Mouse (Mus musculus) left cerebral cortex, postnatal 25 days (tissue): ENCODE measurements around the gene Med27. TPM values are rescaled to one million over a fixed set of nuclear protein-coding genes. Genes with fewer than 3 reads are reported as not detected.
"Not testable (repeated sequence)": the region's sequence is repeated elsewhere in the genome, so short reads cannot be mapped to it uniquely, and the experiment has no call there.

Source experiments
- DNase-seq, 2 experiments: peaks; one replicate each; pipeline ENCODE4 v3.0.0; 2022; ENCODE audit warnings: low spot score in 2 of 2, mixed read lengths in 1 of 2
- intact Hi-C: fragments of 180-260 bp; cut with DNase I; formaldehyde crosslinking; loops from one replicate; pipeline ENCODE4 v1.15.1; 2025
- total RNA-seq, 2 experiments: library from RNA; stranded (reverse); gene quantifications; 2 replicates each; pipeline ENCODE4 v1.2.3; 2021

The Med27 gene
- total RNA-seq, 2 experiments from 2014 or later = 38.0 to 38.2 TPM

DNA sequence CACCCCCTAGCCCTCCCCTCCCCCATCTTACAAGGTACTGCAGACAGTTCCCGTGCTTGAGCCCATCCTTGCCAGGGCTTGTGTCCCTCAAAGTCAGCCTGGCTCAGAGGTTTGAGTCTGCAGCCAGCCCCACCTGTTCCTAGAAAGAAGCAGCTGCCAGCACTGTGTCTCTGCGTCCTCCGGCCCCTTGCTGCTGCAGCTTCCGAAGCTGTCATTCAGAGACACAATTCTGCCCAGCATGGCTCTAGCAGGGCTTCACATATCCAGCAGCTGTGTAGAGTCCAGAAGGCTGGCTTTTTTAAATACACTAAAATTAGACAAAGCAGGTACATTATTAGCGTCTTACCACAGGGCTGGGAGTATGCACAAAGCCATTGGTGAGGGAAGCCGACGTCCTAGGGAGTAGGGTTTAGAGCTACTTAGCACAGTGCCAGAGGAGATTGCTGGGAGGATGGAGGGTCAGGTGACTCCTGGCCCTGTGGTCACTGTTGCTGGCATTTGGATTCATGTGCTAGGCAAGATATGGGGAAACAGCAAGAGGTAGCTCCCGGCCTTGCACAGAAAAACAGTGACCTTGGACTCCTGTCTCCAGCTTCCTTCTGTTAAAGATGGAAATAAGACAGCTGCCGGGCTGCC is 146.9 kb downstream of the Med27 start:
- DNase-seq = no peak
- intact Hi-C loops = no loop called here

DNA sequence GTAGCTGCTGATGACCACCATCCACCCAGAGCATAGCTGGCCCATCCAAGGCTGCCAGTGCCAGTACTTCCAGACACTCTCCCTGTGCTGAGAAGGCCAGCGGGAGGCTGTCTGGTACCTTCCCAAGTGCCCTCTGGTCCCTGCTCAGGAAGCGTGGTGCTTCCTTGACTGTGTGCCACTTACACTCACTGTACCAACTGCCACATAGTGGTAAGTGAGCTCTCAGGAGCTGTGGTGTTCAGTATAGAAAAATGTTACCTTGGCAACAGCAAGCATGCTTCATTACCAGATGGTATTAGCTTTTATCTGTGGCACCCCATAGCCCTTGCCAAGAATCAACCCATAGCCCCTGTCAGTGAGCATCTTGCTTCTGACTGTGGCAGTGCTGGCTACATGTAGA is 148.7 kb downstream of the Med27 start:
- DNase-seq = no peak
- intact Hi-C loops = no loop called here

DNA sequence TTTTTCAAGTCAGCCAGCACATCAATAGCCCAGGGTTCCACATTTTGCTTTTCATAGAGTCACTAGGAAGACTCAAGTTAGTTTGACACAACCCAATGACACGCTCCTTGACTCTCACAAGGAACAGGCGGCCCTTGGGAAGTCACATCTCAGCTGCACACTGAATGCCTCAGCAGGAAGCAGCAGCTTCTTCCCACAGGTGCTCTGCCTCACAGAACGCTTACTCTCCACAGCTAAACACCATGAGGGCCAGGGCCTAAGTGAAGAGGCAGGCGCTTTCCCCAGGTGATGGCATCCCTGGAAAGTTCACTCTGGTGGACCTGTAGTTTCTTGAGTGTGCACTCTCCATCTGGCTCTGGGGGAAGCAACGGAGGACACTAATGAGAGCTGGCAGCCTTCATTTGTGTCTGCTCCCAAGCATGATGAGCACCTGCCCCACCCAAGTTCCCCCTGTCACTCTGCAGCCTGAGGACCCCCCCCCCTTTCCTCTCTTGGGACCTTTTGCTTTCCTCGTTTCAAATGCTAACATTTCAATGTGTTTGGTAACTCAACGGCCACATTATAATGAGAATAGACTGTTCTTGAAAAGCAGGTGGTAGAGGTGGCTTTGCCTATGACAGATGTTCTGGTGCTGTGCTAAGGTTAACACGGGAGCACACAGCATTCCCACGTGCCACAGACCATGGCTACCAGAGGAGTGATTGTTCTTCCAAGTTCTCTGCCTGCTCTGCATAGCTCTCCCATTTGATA is 154.2 kb downstream of the Med27 start:
- intact Hi-C loops = no loop called here
- no peak for DNase-seq

DNA sequence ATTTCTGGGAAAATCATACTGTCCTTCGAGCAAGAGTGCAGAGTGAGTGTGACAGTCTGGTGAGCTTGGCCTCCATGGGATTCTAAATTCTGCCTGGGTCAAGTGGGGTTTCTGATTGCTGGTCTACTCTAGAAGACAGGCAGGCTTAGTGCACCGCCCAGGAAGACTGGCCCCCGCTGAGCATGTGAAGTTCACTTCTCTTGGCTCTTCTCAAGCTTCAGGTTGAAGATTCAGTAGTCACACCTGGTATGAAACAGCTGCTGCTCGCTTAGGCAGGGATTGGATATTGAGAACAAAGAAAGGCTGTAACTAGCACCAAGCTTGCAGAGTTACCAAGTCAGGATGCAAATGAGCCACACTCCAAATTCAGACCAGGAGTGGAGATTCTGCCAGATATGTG is 154.8 kb downstream of the Med27 start:
- no peak for DNase-seq
- intact Hi-C loops = no loop called here

DNA sequence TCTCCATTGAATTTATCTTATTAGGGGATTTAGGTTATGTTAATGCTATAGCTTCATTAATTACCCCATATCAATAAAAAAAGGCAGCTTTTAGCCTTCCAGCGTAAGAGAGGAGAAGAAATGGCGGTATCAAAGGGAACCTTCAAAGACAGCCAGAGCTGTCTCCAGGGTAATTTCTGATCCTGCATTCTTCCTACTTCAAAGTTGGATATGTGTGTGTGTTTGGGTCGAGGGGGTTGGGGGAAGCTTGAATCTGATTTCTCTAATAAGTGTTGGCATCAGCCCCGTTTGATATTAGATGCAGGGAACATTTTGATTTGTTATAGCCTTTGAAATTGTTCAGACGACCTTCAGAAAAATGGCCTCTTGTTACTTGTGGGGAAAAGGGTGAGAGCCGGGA is 158.2 kb downstream of the Med27 start:
- DNase-seq = no peak
- intact Hi-C loops = no loop called here

DNA sequence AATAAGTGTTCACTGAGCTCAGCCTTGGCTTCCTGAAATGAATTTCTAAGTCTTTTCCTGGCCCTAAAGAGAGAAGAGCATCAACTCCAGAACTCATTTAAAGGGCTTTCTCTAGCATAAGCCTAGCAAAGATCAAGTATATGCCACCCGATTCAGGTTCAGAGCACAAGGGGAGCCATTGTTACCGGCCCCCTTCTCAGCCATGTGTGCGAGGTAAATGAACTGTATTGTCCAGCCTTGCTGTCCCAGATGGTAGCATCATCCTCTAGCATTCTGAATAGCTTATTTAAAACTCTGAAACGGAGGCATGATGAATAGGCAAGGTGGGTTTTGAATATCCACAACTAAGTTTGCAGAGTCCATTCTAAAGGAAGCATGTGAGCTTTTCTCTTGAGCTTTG is 159.8 kb downstream of the Med27 start:
- DNase-seq = no peak
- intact Hi-C loops = no loop called here

DNA sequence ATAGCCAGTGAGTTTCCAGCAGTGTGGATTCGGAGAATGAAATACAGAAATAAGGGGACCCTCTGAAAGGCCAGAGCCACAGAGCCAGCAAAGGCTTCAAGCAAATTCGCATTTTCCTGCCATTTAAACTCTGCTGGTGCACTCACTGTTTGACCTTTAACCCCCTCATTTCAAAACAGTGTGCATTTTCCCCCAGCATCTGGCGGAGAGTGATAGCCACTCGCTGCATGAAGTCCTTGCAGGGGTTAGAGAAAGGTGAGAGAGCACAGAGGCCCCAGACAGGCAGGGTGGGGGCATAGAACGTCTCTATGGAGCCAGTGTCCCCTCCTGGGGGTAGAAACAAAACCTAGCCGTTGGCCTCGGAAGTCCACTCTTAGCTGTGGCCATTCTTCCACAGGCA is 166.5 kb downstream of the Med27 start:
- intact Hi-C loops = no loop called here

DNA sequence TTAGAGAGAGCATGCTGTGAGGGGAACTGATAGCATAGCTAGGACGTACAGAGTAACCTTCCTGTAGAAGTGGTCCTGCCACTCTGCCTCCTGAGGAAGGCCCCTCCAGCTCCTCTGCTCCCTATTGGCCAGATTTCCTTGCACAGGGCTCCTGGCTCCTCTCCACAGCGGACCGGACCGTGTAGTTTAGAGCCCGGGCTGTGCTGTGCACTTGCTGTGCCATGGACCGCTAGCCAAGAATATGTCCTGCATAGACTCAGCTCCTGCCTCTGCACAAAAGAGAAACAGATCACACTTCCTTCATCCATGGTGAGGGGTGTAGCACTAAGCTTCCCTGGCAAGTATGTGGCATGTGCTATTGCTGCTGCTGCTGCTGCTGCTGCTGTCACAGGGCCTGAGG is 168.2 kb downstream of the Med27 start:
- DNase-seq = no peak
- intact Hi-C loops = no loop called here

More for the DNA sequence above, 166.5 kb downstream of the Med27 start:
- DNase-seq = no peak

DNA sequence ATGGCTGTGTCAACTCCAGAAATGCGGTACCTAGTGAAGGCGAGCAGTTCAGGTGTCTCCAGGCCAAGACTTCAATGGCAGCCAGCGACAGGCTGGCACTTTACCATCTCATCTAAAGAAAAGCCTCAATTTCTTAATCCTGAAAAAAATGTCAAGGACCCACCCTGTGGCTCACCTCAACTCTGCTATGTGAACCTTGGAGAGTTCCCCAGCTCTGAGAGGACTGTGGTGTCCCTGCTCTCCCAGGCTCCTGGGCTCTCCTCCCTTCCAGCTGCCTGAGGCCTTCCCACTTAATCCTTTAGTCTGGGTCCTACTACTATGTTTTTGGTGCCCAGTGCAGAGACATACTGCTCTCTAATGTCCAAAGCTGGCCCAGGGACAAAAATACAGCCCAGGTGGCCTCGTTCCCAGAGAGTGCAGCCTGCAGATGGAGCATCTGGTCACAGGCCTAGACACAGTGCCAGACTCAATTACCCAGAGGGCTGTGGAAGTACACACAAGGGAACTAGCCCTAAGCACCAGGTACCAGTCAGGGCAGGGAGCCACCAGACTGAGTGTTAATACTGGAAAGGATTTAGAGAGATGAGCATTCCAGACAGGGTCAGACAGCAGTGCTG is 169.3 kb downstream of the Med27 start:
- intact Hi-C loops = no loop called here
- no peak for DNase-seq

DNA sequence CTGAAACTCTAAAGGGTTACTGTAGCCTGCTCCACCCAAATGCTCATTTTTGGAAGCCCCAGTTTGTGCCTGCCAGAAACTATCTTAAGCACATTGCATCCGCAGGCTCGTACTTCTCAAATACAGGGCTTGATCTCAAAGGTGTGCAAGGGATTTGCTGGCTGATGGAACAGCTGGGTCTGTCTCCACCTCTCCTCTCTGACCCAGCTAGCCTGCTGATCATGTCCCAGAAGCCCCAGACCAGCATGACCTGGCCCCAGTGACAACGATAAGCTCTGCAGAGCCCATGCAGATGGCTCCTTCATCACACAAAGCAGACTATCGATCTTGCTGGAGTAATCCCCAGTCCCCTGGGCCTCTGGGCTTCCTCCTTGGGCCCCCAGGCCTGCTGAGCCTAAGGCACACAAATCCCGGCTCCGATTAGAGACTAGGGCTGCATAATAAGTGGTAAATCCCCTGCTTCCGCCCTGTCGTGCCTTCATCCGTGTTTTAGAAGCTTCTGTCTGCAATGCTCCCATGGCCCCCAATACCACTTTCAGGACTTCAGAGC is 170.1 kb downstream of the Med27 start:
- intact Hi-C loops = no loop called here
- DNase-seq = no peak

DNA sequence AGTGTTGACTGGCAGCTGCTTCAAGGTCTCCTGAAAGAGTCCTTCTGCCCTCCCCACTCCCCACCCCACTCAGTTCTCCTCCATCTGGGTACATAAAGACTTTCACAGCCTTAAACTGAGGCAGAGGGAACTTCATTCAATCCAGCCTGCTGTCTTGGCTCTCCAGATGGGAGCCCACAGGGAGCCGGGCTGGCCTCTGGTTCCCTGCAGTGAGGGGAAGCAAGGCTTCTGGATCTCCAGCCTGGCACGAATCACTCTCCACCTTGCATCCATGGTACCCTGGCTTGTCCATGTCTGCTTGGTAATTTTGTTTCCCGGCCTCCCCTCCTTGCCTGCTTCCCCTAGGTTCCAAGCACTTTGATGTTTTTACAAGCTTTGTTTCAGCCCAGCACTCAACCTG is 172.8 kb downstream of the Med27 start:
- no peak for DNase-seq
- intact Hi-C loops = no loop called here

DNA sequence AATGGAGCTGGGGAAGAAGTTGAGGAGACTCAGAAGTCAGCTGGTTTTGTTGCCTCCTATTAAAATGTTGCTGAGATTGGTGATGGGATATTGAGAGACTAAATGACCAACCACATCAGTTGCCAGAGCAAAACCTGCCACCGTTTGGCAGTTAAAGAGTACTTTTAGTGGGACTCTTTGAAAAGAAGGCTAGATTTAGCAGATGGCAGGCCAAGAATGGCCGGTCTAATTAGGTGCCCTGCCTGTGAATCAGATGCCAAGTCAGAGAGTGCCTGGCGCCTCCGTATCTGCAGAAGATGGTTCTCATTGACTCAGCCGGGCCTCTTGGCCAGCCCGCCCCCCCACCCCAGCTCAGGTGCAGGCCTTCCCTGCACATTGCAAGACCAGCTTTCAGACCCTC is 173.6 kb downstream of the Med27 start:
- intact Hi-C loops = no loop called here
- DNase-seq = peak in 1 of 2 experiments; percentile 45

DNA sequence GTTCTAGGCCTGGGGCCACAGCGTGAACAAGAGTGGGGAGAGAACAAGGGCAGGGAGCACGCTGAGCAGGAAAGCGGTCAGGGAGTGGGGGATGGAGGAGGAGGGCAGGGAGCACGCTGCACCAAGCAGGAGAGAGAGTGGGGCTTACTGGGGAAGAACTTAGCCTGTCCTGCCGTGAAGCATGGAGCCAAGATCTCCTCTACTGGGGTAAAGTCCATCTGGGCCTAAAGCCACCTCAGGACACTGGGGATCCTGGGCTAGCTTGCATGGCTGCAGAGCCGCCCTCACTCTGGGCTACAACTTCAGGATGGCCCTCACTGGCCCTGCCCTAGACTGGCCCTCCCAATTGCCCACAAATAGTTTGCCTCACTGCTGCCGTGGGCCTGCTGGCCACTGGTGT is 174.9 kb downstream of the Med27 start:
- intact Hi-C loops = no loop called here
- no peak for DNase-seq

DNA sequence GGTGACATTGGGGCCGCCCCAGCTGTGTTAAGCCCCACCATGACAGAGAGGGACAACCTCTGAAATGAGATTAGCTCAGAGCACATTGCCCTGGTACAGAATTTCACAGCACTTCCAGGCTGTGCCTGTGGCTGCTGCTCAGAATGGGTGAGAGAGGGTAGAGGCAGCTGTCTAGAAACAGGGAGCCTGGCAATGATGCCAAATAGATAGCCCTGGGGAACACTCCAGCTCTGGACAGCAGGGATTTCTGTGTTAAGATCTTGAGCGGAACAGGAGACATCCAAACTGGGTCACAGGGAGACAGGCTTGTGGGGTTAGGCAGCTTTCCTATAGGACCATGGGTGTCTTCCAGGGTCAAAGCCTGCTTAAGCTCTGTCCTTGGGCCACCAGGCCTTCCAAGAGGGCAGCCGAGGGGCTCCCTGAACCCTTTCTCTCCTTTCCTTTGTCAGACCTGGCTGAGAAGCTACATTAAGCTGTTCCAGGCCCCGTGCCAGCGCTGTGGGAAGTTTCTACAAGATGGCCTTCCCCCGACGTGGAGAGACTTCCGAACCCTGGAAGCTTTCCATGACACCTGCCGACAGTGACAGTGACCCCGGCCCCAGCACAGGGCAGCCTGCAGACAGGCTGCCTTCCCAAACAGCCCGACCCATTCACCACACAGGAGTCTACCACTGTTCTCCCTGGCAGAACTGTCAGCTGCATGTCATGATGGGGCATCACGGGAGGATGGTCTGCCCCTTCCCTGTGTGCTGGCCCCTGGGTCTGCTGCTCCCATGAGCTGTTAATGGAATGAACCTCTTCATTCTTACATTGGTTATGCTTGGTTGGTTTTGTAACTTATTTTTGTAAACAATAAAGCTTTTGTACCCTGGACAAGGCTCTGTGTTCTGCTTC is 177.5 kb downstream of the Med27 start:
- DNase-seq = no peak
- intact Hi-C loops = no loop called here

DNA sequence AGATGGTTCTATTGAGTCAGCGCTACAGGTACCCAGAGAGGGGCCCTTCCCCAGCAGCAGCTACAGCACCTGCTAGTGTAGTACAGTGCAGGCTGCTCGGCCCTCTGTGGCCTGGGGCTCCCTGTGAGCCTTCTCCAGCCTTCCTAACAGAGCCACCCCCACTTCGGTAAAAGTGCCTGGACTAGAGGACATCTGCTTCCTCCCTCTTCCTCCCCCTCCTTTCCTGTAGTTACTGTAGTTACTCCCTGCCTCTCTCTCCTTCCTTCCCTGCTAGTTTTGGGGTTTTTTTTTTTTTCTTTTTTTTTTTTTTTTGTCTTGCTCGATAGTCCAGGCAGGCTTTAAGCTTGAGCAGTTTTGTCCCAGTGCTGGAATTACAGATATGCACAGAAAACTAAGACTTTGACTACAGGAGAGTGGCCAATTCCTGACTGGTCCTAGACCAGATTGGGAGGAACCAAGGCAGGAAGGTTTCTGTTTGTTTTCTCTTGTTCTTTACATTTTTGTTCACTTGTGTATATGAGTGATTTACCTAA is 178.7 kb downstream of the Med27 start:
- intact Hi-C loops = loop anchor here (5.0 kb wide), 1 partner anchor 138 kb away; no protein-coding TSS in a partner anchor
- DNase-seq = peak in 1 of 2 experiments; percentile 49

DNA sequence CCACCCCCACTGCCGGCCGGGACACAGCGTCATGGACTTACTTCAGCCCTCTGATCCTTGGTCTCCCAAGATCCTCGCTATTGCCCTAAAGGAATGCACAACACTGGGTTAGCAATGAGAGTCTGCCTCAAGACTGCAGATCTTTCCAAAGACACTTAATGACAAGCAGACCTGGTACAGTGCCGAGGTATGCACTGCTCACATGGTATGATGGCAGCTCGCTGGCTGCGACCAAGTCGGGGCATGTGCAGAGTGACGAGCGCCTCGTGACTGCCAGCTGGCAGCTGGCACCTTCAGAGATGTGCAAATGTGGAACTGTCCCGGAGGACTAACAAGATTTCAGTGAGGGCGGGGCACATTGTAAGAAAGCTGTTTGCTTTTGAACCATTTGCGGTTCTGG is 179.6 kb downstream of the Med27 start:
- intact Hi-C loops = loop anchor here (2.0 to 5.0 kb wide), 2 partner anchors 139 to 275 kb away; no protein-coding TSS in a partner anchor
- peak; percentile 71 to 87 for DNase-seq

DNA sequence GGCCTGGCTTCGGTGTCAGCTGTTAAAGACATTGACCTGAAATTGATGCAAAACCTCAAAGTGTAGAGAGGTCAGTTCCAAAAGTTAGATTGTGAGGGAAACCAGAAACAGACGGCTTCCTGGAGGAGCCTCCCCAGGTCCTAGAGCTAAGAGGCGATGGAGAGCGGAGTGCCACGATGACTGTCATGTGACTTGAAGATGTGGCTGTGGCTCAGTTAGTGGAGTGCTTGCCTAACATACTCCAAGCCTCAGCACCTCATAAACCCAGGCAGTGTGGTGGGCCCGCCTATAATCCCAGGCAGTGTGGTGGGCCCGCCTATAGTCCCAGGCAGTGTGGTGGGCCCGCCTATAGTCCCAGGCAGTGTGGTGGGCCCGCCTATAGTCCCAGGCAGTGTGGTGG is 180.9 kb downstream of the Med27 start:
- DNase-seq = not testable (repeated sequence)
- intact Hi-C loops = loop anchor here (2.0 to 5.0 kb wide), 2 partner anchors 140 to 277 kb away; no protein-coding TSS in a partner anchor

DNA sequence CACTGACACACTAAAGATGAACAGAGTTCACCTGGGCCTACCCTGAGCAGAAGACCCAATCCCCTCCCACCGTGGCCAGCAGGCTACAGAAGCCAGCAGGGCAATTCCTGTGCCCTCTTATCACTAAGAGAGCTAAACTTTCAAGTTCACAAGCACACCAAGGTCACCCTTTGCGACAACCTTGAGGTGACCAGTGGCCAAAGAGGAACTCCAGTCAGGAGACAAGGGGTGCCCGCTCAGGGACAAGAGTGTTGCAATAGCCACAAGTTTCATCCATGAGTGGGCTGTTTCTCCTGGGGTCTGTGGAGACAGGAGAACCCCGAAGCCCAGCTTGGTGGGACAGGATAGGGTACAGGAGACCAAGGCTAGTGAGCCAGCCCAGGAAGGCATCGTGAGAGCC is 182.2 kb downstream of the Med27 start:
- intact Hi-C loops = loop anchor here (5.0 kb wide), 1 partner anchor 142 kb away; no protein-coding TSS in a partner anchor
- DNase-seq = no peak

DNA sequence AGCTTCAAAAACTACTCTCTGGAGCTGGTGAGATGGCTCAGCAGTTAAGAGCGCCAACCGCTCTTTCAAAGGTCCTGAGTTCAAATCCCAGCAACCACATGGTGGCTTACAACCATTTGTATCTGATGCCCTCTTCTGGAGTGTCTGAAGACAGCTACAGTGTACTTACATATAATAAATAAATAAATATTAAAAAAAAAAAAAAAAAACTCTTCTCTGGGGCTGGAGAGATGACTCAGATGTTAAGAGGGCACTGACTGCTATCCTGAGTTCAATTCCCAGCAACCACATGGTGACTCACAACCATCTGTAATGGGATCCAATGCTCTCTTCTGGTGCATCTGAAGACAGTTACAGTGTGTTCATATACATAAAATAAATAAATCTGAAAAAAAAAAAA is 183.2 kb downstream of the Med27 start:
- not testable (repeated sequence) for DNase-seq
- intact Hi-C loops = loop anchor here (5.0 kb wide), 1 partner anchor 142 kb away; no protein-coding TSS in a partner anchor
